Mouse (Mus musculus) lung, postnatal 0 days (tissue): ENCODE results near the gene Neurog3.

Source experiments
- CTCF ChIP-seq: IDR thresholded peaks from 2 replicates; pipeline ENCODE4 v1.5.1; 2016; ENCODE audit warnings: antibody characterized with exemption, mild to moderate bottlenecking
- EP300 ChIP-seq: IDR thresholded peaks from 2 replicates; pipeline ENCODE4 v1.6.1; 2016; ENCODE audit warnings: antibody characterized with exemption, mild to moderate bottlenecking, control low read depth

- TF ChIP-seq CTCF (no peak), EP300 (no peak)
These were observed at the start of gene Neurog3 for GRCm38 (mm10) chr10:62132691-62133281.
